Mouse (Mus musculus): ENCODE data around the gene Grid2.

GRCm38 (mm10) chr6:64736317-64736716 lies 1480.6 kb downstream of the Grid2 start:
- no peak for TF ChIP-seq GATA1 (IDR thresholded peaks at IDR 0.05; ENCODE audit: low read depth, low read length)
- TF ChIP-seq CTCF (IDR thresholded peaks at IDR 0.05 in 2 of 3, conservative IDR thresholded peaks at IDR 0.05 in 1 of 3; ENCODE audit: control insufficient read depth in 1 of 3, insufficient read depth in 1 of 3, low read depth in 2 of 3, low read length in 3 of 3, poor library complexity in 1 of 3, severe bottlenecking in 1 of 3) = no peak
- no peak for TF ChIP-seq TCF12 (IDR thresholded peaks at IDR 0.05; ENCODE audit: low read depth, low read length)
- TF ChIP-seq HCFC1 (IDR thresholded peaks at IDR 0.05; ENCODE audit: low read depth, low read length) = no peak
- no peak for TF ChIP-seq POLR2A (IDR thresholded peaks at IDR 0.05; ENCODE audit: control insufficient read depth in 1 of 2, insufficient read depth in 1 of 2, low read depth in 1 of 2, low read length in 2 of 2, poor library complexity in 1 of 2)
- no peak for TF ChIP-seq MEF2A (IDR thresholded peaks at IDR 0.05; ENCODE audit: extremely low read depth, insufficient replicate concordance, low read depth, low read length, poor library complexity, severe bottlenecking)
- TF ChIP-seq NRF1 (IDR thresholded peaks at IDR 0.05; ENCODE audit: insufficient read depth, low read depth, low read length, poor library complexity, severe bottlenecking) = no peak
- TF ChIP-seq KAT2A (conservative IDR thresholded peaks at IDR 0.05; ENCODE audit: low read depth, low read length) = no peak
- TF ChIP-seq USF1 (IDR thresholded peaks at IDR 0.05; ENCODE audit: low read depth, low read length) = no peak

Data from MEL (cell line).